Mouse (Mus musculus): ENCODE results near the gene Asap2. TPM values are rescaled to one million over a fixed set of nuclear protein-coding genes. Genes with fewer than 3 reads are reported as not detected.
A peak's percentile ranks its signal among the peaks of the same experiment; 100 is the strongest.

The Asap2 gene
- polyA plus RNA-seq, 1 experiment from 2014 or later, result 14.9 TPM

DNA sequence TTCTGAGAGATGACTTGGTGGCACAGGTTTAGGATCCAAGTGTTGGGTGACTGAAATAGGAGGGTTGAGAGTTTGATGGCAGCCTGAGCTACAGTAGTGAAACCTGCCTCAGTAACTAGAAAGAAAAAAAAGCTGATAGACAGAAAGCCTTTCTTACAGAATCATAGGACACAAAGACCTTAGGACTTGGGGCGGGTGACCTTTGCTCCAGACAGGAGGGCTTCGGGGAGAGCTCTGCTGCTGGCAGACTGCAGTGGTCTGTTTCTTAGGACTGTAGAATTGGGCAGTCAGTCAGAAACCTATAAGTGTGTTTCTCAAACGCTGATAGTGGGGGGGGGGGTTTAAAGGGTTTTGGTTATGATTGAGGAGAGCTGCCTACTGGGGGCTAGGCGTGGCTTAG, 315.5 kb downstream of the Asap2 start:
- Histone ChIP-seq H3K9ac (replicated peaks; ENCODE audit: low read length) (no peak overlapping the region), H3K36me3 (replicated peaks; ENCODE audit: control insufficient read depth, insufficient read depth, low read depth, low read length) (peaks cover 13% of the 10 kb centered on the region), H3K4me2 (ENCODE audit: low read depth, low read length) (no peak overlapping the region), H3K27ac (replicated peaks; ENCODE audit: low read depth, low read length) (no peak overlapping the region), H3K4me1 (ENCODE audit: control insufficient read depth, insufficient read depth, low read length) (no peaks in the 10 kb centered on the region), H3K9me3 (replicated peaks; ENCODE audit: control insufficient read depth, low read length) (no peaks in the 10 kb centered on the region), H3K27me3 (ENCODE audit: control insufficient read depth, insufficient read depth, low read length) (no peaks in the 10 kb centered on the region), H3K4me3 (ENCODE audit: low read depth, low read length) (no peak overlapping the region)
- ATAC-seq (replicated peaks; ENCODE audit: insufficient number of reproducible peaks, low FRiP score, low TSS enrichment, low read depth), result no peak
- 88% methylated on average over 4 of the region's 4 CpGs for WGBS
- DNase-seq (ENCODE audit: low spot score), result no peak

DNA sequence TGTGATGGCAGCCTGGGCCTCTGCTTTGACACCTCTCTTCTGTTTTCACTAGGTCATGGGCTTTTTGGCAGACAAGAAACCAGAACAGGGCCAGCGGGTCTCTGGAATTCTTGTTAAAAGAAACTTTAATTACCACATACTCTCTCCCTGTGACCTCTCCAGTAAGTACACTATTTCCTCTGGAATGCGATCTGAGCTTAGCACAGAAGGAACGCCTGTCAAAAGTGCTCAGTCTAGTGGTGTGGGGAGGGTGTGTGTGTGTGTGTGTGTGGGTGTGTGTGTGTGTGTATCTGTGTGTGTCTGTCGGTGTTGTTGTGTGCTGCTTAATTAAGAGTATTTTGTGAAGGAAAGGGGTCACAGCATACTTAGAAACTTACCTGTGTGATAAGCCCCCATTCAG, 316.5 kb downstream of the Asap2 start:
- no peak overlapping the region for H3K27ac ChIP-seq (replicated peaks; ENCODE audit: low read depth, low read length)
- H3K4me2 ChIP-seq (ENCODE audit: low read depth, low read length), result no peak overlapping the region
- peaks cover 11% of the 10 kb centered on the region for H3K36me3 ChIP-seq (replicated peaks; ENCODE audit: control insufficient read depth, insufficient read depth, low read depth, low read length)
- H3K9ac ChIP-seq (replicated peaks; ENCODE audit: low read length), result no peak overlapping the region
- no peak for ATAC-seq (replicated peaks; ENCODE audit: insufficient number of reproducible peaks, low FRiP score, low TSS enrichment, low read depth)
- H3K27me3 ChIP-seq (ENCODE audit: control insufficient read depth, insufficient read depth, low read length), result no peaks in the 10 kb centered on the region
- WGBS, result 77% methylated on average over 4 of the region's 4 CpGs
- H3K4me3 ChIP-seq (ENCODE audit: low read depth, low read length), result no peak overlapping the region
- DNase-seq (ENCODE audit: low spot score), result no peak
- H3K9me3 ChIP-seq (replicated peaks; ENCODE audit: control insufficient read depth, low read length), result no peaks in the 10 kb centered on the region
- H3K4me1 ChIP-seq (ENCODE audit: control insufficient read depth, insufficient read depth, low read length), result no peaks in the 10 kb centered on the region

DNA sequence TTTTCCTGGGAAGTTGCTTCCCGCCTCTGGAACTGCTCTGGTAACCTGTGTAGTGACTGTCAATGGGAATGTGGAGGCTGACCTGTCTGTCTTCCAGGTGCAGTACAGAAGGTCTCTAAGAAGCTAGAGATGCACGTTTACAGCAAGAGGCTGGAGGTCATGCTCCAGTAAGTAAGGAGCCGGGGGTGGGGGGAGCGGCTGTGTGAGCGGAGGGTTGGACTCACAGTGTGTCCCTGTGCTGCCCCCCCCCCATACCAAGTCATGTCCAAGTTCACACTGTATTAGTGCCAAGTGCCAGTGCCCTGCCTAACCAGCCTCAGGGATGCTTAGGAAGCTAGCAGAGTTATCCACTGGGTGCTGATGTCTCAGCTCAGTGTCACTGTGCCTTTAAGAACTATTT, 321.9 kb downstream of the Asap2 start:
- 86% methylated on average over 5 of the region's 5 CpGs for WGBS
- Histone ChIP-seq H3K9me3 (replicated peaks; ENCODE audit: control insufficient read depth, low read length) (no peaks in the 10 kb centered on the region), H3K27me3 (ENCODE audit: control insufficient read depth, insufficient read depth, low read length) (no peaks in the 10 kb centered on the region), H3K4me2 (ENCODE audit: low read depth, low read length) (no peak overlapping the region), H3K27ac (replicated peaks; ENCODE audit: low read depth, low read length) (no peak overlapping the region), H3K4me3 (ENCODE audit: low read depth, low read length) (no peak overlapping the region), H3K9ac (replicated peaks; ENCODE audit: low read length) (no peak overlapping the region), H3K4me1 (ENCODE audit: control insufficient read depth, insufficient read depth, low read length) (no peaks in the 10 kb centered on the region), H3K36me3 (replicated peaks; ENCODE audit: control insufficient read depth, insufficient read depth, low read depth, low read length) (peaks cover 5% of the 10 kb centered on the region)
- no peak for ATAC-seq (replicated peaks; ENCODE audit: insufficient number of reproducible peaks, low FRiP score, low TSS enrichment, low read depth)
- DNase-seq (ENCODE audit: low spot score), result no peak

- Histone ChIP-seq H3K27ac (replicated peaks; ENCODE audit: low read depth, low read length) (no peak within 1 kb of the TSS), H3K9ac (replicated peaks; ENCODE audit: low read length) (peak within 1 kb of the TSS; percentile 75), H3K4me3 (ENCODE audit: low read depth, low read length) (peak within 1 kb of the TSS; percentile 58), H3K4me1 (ENCODE audit: control insufficient read depth, insufficient read depth, low read length) (no peaks in the 10 kb centered on the region), H3K4me2 (ENCODE audit: low read depth, low read length) (peak within 1 kb of the TSS; percentile 46), H3K36me3 (replicated peaks; ENCODE audit: control insufficient read depth, insufficient read depth, low read depth, low read length) (peaks cover 4% of the 10 kb centered on the region; the same call in 1 of the 2 replicates), H3K27me3 (ENCODE audit: control insufficient read depth, insufficient read depth, low read length) (no peaks in the 10 kb centered on the region), H3K9me3 (replicated peaks; ENCODE audit: control insufficient read depth, low read length) (no peaks in the 10 kb centered on the region)
- WGBS, result 3% methylated on average over 48 of the region's 59 CpGs
- ATAC-seq (replicated peaks; ENCODE audit: insufficient number of reproducible peaks, low FRiP score, low TSS enrichment, low read depth) (peak; percentile 86), DNase-seq (ENCODE audit: low spot score) (peak; percentile 90)
Observed at GRCm38 (mm10) chr12:21315923-21316868, 325.9 kb downstream of the Asap2 start, which contains the start of gene Iah1. TSS of gene Iah1 (plus strand) at chr12:21316389.

- Histone ChIP-seq H3K9ac (replicated peaks; ENCODE audit: low read length) (peak overlapping the region; percentile 75), H3K4me2 (ENCODE audit: low read depth, low read length) (peak overlapping the region; percentile 46), H3K9me3 (replicated peaks; ENCODE audit: control insufficient read depth, low read length) (no peaks in the 10 kb centered on the region), H3K4me1 (ENCODE audit: control insufficient read depth, insufficient read depth, low read length) (no peaks in the 10 kb centered on the region), H3K36me3 (replicated peaks; ENCODE audit: control insufficient read depth, insufficient read depth, low read depth, low read length) (peaks cover 4% of the 10 kb centered on the region; the same call in 1 of the 2 replicates), H3K27ac (replicated peaks; ENCODE audit: low read depth, low read length) (no peak overlapping the region), H3K27me3 (ENCODE audit: control insufficient read depth, insufficient read depth, low read length) (no peaks in the 10 kb centered on the region), H3K4me3 (ENCODE audit: low read depth, low read length) (peak overlapping the region; percentile 58)
- WGBS, result 40% methylated on average over 7 of the region's 7 CpGs
- ATAC-seq (replicated peaks; ENCODE audit: insufficient number of reproducible peaks, low FRiP score, low TSS enrichment, low read depth) (no peak), DNase-seq (ENCODE audit: low spot score) (no peak)
Observed at GRCm38 (mm10) chr12:21316869-21317265, 326.6 kb downstream of the Asap2 start.

DNA sequence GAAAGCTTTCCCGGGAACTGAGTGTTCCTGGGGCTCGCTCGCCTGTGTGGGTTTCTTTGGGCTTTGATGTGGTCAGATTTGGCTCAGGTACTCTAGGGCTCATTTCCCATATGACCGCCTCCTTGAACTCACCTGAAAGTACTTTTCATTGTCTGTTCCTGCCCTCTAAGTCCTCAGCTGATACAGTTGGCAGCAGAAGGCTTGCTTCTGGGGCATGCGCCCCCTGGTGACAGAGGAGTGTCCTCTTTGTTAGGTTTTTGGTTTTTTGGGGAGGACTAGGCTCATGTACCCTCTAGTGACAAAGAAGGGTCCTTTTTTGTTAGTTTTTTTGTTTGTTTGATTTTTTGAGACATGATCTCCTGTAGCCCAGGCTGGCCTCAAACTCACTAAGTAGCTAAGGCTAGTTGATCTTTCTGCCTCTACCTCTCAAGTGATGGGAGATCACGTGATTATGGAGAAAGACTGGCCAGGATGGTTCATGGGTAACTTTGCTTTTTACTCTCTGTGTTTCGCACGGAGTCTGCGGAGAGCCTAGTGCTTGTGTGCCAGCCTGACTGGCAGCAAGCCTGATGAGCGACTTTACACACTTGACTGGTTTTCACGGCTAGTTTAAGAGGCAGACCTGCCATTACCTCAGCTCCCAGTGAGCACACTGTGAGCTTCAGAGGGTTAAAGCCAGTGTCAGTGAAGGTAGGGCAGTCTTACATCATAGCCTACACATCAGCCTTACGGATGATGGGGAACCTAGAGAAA, 328.1 kb downstream of the Asap2 start:
- H3K36me3 ChIP-seq (replicated peaks; ENCODE audit: control insufficient read depth, insufficient read depth, low read depth, low read length), result no peaks in the 10 kb centered on the region
- ATAC-seq (replicated peaks; ENCODE audit: insufficient number of reproducible peaks, low FRiP score, low TSS enrichment, low read depth), result no peak
- WGBS, result 75% methylated on average over 12 of the region's 12 CpGs

More for the DNA sequence above, 328.1 kb downstream of the Asap2 start:
- no peaks in the 10 kb centered on the region for H3K27me3 ChIP-seq (ENCODE audit: control insufficient read depth, insufficient read depth, low read length)
- no peak overlapping the region for H3K9ac ChIP-seq (replicated peaks; ENCODE audit: low read length)
- DNase-seq (ENCODE audit: low spot score), result peak; percentile 76
- no peak overlapping the region for H3K4me2 ChIP-seq (ENCODE audit: low read depth, low read length)
- no peak overlapping the region for H3K4me3 ChIP-seq (ENCODE audit: low read depth, low read length)
- H3K4me1 ChIP-seq (ENCODE audit: control insufficient read depth, insufficient read depth, low read length), result no peaks in the 10 kb centered on the region
- H3K27ac ChIP-seq (replicated peaks; ENCODE audit: low read depth, low read length), result no peak overlapping the region
- no peaks in the 10 kb centered on the region for H3K9me3 ChIP-seq (replicated peaks; ENCODE audit: control insufficient read depth, low read length)
